Mouse (Mus musculus): ENCODE results near the gene Nfya. TPM values are rescaled to one million over a fixed set of nuclear protein-coding genes. Genes with fewer than 3 reads are reported as not detected.
A peak's percentile ranks its signal among the peaks of the same experiment; 100 is the strongest.

Gene Nfya
- total and polyA plus RNA-seq, 3 experiments = 14.7 to 33.1 (median 21.2) TPM

DNA sequence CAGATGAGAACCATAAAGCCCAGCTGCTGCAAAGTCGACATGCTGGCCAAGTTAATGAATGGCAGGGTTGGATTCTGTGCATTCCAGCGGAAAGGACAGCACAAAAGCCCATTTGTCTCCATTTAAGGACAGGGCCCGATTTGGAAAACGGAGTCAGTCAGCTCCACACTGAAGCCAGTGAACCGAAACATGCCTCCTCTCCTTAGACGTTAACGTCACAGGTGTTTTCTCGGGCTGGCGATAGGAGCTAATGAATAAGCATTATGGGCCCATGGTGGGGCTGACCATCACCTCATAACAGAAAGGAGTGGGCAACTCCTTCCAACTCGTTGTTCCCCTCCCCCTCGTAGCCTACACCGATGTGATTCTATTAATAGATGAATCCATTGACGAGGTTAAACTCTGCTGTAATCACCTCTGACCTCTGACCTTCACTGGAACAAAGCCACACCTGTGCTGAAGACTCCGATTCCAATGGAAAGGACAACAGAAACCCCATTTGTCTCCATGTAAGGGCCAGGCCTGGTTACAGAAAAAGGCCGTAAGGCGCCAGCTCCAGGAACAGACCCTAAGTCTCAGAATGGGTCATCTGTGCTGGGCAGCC is 33.9 kb upstream of the Nfya start:
- DNase-seq = no peak
- no peaks in the 10 kb centered on the region for H3K36me3 ChIP-seq (ENCODE audit: control insufficient read depth, insufficient read depth, low read length)
- H3K4me1 ChIP-seq (ENCODE audit: control insufficient read depth, insufficient read depth, low read length) = no peaks in the 10 kb centered on the region
- H3K4me3 ChIP-seq = no peak overlapping the region
- WGBS = 80% methylated on average over 16 of the region's 16 CpGs
- no peaks in the 10 kb centered on the region for H3K27me3 ChIP-seq (ENCODE audit: control insufficient read depth, insufficient read depth, low read length)
- no peaks in the 10 kb centered on the region for H3K79me2 ChIP-seq (replicated peaks; ENCODE audit: control insufficient read depth, insufficient read depth, low read length)
- H3K27ac ChIP-seq = no peak overlapping the region
- TF ChIP-seq POLR2A (IDR thresholded peaks at IDR 0.05; ENCODE audit: insufficient read depth, low read depth, low read length) (no peak), CTCF (IDR thresholded peaks at IDR 0.05) (no peak), EP300 (IDR thresholded peaks at IDR 0.05; ENCODE audit: insufficient read depth, low read depth, low read length) (no peak)
- H3K9ac ChIP-seq (ENCODE audit: low read depth, low read length) = no peak overlapping the region
- intact Hi-C loops (cut with DNase I) = no loop called here

DNA sequence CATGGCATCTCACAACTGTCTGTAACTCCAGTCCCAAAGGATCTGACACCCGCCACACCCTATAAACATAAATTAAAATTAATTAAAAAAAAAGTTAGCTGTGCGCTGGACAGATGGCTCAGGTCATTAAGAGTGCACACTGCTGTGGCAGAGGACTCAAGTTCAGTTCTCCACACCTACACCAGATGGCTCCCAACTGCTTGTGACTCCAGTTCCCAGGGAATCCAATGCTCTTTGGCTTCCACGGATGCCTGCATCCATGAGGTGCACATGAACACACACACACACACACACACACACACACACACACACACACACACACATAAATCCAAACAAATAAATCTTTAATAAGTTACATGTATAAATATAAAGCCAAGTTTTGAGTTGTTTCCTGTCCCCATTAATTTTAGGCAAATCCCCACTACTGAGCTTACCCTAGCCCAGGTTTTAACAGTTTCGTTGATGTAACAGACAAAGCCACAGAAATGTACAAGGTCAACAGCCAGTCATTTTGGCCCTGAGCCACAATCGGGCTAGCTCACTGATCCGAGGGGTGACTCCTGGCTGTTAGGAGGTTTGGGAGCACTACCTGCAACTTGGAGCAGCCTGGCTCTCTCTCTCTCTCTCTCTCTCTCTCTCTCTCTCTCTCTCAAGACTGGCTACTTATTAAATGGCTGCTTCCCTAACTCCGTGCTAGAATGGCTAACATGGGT is 33.2 kb upstream of the Nfya start:
- Histone ChIP-seq H3K9ac (ENCODE audit: low read depth, low read length) (no peak overlapping the region), H3K36me3 (ENCODE audit: control insufficient read depth, insufficient read depth, low read length) (no peaks in the 10 kb centered on the region), H3K4me1 (ENCODE audit: control insufficient read depth, insufficient read depth, low read length) (peaks cover 1% of the 10 kb centered on the region), H3K27me3 (ENCODE audit: control insufficient read depth, insufficient read depth, low read length) (no peaks in the 10 kb centered on the region), H3K4me3 (no peak overlapping the region), H3K27ac (no peak overlapping the region), H3K79me2 (replicated peaks; ENCODE audit: control insufficient read depth, insufficient read depth, low read length) (no peaks in the 10 kb centered on the region)
- intact Hi-C loops (cut with DNase I) = no loop called here
- DNase-seq = no peak
- WGBS = 77% methylated on average over 7 of the region's 7 CpGs
- TF ChIP-seq POLR2A (IDR thresholded peaks at IDR 0.05; ENCODE audit: insufficient read depth, low read depth, low read length) = no peak
- no peak for TF ChIP-seq EP300 (IDR thresholded peaks at IDR 0.05; ENCODE audit: insufficient read depth, low read depth, low read length)
- no peak; the same call in 1 of the 2 replicates for TF ChIP-seq CTCF (IDR thresholded peaks at IDR 0.05)

- DNase-seq = peak; percentile 58 to 60
- no peak for TF ChIP-seq POLR2A (IDR thresholded peaks at IDR 0.05; ENCODE audit: insufficient read depth, low read depth, low read length)
- TF ChIP-seq EP300 (IDR thresholded peaks at IDR 0.05; ENCODE audit: insufficient read depth, low read depth, low read length) = 0 out of 2 replicates have a peak, but pooled peaks have one; percentile 34
- peak; percentile 63 for TF ChIP-seq CTCF (IDR thresholded peaks at IDR 0.05)
- no peaks in the 10 kb centered on the region for H3K79me2 ChIP-seq (replicated peaks; ENCODE audit: control insufficient read depth, insufficient read depth, low read length)
- no peak overlapping the region for H3K4me3 ChIP-seq
- WGBS = 38% methylated on average over 7 of the region's 7 CpGs
- no peaks in the 10 kb centered on the region for H3K27me3 ChIP-seq (ENCODE audit: control insufficient read depth, insufficient read depth, low read length)
- H3K36me3 ChIP-seq (ENCODE audit: control insufficient read depth, insufficient read depth, low read length) = no peaks in the 10 kb centered on the region
- intact Hi-C loops (cut with DNase I) = loop anchor here (1.0 kb wide), 1 partner anchor 21 kb away; no protein-coding TSS in a partner anchor
- H3K27ac ChIP-seq = peak overlapping the region; percentile 66
- no peak overlapping the region for H3K9ac ChIP-seq (ENCODE audit: low read depth, low read length)
- H3K4me1 ChIP-seq (ENCODE audit: control insufficient read depth, insufficient read depth, low read length) = peaks cover 3% of the 10 kb centered on the region
Measured at GRCm38 (mm10) chr17:48437421-48437911, 27.8 kb upstream of the Nfya start.

GRCm38 (mm10) chr17:48436487-48436886 is 26.8 kb upstream of the Nfya start:
- H3K27ac ChIP-seq = peak overlapping the region; percentile 66
- H3K4me1 ChIP-seq (ENCODE audit: control insufficient read depth, insufficient read depth, low read length) = peaks cover 3% of the 10 kb centered on the region
- no peak for TF ChIP-seq EP300 (IDR thresholded peaks at IDR 0.05; ENCODE audit: insufficient read depth, low read depth, low read length)
- no peak for TF ChIP-seq POLR2A (IDR thresholded peaks at IDR 0.05; ENCODE audit: insufficient read depth, low read depth, low read length)
- TF ChIP-seq CTCF (IDR thresholded peaks at IDR 0.05) = no peak
- WGBS = 31% methylated on average over 1 of the region's 1 CpGs
- no peak overlapping the region for H3K9ac ChIP-seq (ENCODE audit: low read depth, low read length)
- peak in 1 of 2 experiments; percentile 63 for DNase-seq
- intact Hi-C loops (cut with DNase I) = no loop called here
- H3K4me3 ChIP-seq = no peak overlapping the region
- no peaks in the 10 kb centered on the region for H3K79me2 ChIP-seq (replicated peaks; ENCODE audit: control insufficient read depth, insufficient read depth, low read length)
- no peaks in the 10 kb centered on the region for H3K36me3 ChIP-seq (ENCODE audit: control insufficient read depth, insufficient read depth, low read length)
- H3K27me3 ChIP-seq (ENCODE audit: control insufficient read depth, insufficient read depth, low read length) = no peaks in the 10 kb centered on the region

GRCm38 (mm10) chr17:48434479-48434878 is 24.8 kb upstream of the Nfya start:
- H3K9ac ChIP-seq (ENCODE audit: low read depth, low read length) = no peak overlapping the region
- 82% methylated on average over 5 of the region's 5 CpGs for WGBS
- TF ChIP-seq POLR2A (IDR thresholded peaks at IDR 0.05; ENCODE audit: insufficient read depth, low read depth, low read length) (no peak), EP300 (IDR thresholded peaks at IDR 0.05; ENCODE audit: insufficient read depth, low read depth, low read length) (no peak), CTCF (IDR thresholded peaks at IDR 0.05) (no peak)
- H3K36me3 ChIP-seq (ENCODE audit: control insufficient read depth, insufficient read depth, low read length) = peaks cover 4% of the 10 kb centered on the region
- H3K4me3 ChIP-seq = no peak overlapping the region
- peaks cover 12% of the 10 kb centered on the region for H3K4me1 ChIP-seq (ENCODE audit: control insufficient read depth, insufficient read depth, low read length)
- no peak overlapping the region for H3K27ac ChIP-seq
- no peaks in the 10 kb centered on the region for H3K79me2 ChIP-seq (replicated peaks; ENCODE audit: control insufficient read depth, insufficient read depth, low read length)
- DNase-seq = no peak
- H3K27me3 ChIP-seq (ENCODE audit: control insufficient read depth, insufficient read depth, low read length) = no peaks in the 10 kb centered on the region
- intact Hi-C loops (cut with DNase I) = no loop called here
